Mouse (Mus musculus) layer of hippocampus, adult 2 months (tissue): ENCODE measurements around the gene Tifa. TPM values are rescaled to one million over a fixed set of nuclear protein-coding genes. Genes with fewer than 3 reads are reported as not detected.

Experiments
- DNase-seq, 2 experiments: peaks; one replicate each; pipeline ENCODE4 v3.0.0; 2022; ENCODE audit warnings: low spot score in 2 of 2
- H3K27ac ChIP-seq: fragments of 200-600 bp; 2 replicates; pipeline ENCODE4 v1.8.1; 2022
- H3K4me3 ChIP-seq: fragments of 200-600 bp; 2 replicates; pipeline ENCODE4 v1.8.1; 2022; ENCODE audit warnings: mild to moderate bottlenecking
- CTCF ChIP-seq: fragments of 200-600 bp; conservative IDR thresholded peaks from 2 replicates; pipeline ENCODE4 v1.8.1; 2022; ENCODE audit warnings: antibody characterized with exemption, mild to moderate bottlenecking, moderate library complexity
- total RNA-seq, 2 experiments: library from RNA; stranded (reverse); gene quantifications; 2 replicates each; pipeline ENCODE4 v1.2.3; 2021

Tifa gene
- total RNA-seq, 2 experiments from 2014 or later: 6.2 to 6.9 TPM

DNA sequence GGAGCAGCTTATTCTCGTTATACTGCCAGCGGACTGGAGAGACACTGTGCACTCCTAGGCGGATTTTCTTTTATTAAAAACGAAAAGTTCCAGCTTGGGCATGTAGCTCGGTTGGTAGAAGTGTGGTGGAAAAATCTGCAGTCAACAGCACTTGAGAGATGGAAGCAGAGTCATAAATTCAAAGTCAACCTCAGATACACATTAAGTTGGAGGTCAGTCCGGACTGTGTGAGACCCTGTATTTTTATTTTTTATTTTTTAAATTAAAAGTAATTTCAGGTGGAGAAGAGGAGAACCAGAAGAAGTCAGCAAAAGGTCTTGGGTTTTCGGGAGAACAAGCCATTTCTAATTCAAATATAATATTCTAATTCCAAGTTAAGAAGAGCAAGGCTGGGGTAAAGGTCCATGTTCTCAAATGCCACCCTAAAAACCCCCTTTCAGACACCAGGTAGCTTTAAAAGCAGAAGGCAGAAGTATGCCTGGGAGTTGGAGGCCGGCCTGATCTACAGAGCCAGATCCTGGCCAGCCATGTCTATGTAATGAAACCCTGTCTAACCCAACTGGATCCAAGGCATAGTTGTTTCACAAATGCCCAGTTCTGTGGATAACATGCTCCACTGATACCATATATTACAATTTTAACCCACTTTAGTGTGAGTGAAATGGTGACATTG is 48.5 kb downstream of the Tifa start:
- Histone ChIP-seq H3K27ac (peak overlapping the region; percentile 97), H3K4me3 (peak overlapping the region; percentile 70)
- no peak for TF ChIP-seq CTCF
- no peak for DNase-seq

DNA sequence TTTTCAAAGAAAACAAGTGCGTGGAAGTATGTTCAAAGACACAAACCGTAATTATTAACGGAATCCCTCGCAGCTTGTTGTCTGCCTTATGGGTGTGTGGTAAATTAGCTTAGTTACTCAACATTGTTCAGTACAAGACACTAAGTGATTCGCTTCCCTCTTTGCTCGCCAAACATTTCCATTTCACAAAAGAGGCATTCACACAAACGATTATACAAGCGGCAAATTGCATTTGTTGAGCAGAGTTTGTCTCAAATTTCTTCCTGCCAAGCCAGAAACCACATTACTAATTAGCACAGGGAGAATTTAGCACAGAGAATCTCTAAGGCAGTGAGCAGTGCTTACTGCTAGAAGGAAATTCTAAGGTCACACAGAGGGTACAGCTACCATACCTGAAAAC is 52.3 kb downstream of the Tifa start:
- no peak for TF ChIP-seq CTCF
- peak in 1 of 2 experiments; percentile 19 for DNase-seq
- Histone ChIP-seq H3K4me3 (no peak overlapping the region), H3K27ac (no peak overlapping the region)

DNA sequence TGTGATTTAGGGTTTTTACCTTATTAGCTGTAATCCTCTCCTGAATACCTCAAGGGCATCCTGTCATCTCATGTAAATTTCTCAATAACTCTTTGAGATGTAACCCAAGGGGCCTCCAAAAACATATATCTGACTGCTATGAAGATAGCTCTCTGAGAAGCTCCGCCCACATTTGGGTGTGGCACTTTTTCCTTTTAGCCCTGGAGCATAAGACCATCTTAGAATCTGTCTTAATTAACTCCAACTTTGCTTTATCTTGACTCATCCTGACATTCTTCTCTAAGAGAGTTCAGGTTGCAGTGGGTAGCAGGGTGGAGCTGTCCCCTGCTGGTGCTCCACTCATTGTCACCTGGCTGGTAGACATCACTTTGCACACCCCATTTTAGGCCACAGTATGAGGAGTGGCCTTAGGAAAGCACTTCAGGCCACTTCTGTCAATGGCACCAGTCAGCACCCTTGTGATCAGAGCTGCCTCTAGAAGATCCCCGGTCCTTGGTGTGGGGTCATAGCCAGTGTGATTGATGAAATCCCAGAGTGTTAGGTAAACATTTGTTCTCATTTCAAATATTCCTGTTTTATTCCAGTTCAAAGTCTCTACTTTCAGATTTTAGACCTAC is 53.8 kb downstream of the Tifa start:
- no peak for DNase-seq
- TF ChIP-seq CTCF: no peak
- H3K27ac ChIP-seq: no peak overlapping the region
- no peak overlapping the region for H3K4me3 ChIP-seq

DNA sequence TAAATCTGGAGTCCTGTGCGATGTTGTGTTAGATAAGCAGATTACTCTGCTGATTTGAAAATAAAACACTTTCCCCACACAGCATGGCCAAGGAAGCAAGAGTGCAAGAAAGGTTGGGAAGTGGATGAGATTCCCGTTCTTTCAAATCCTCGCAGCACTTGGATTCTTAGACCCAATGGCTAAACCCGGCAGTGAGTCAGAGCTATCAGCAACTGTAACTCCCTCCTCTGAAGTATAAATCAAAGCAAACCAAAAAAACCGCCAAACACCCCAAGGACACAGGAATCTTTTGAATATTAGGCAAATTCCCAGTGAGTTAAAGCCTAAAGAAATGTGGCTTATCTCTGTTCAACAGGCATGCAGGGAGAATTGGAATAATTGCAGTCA is 54.3 kb downstream of the Tifa start:
- Histone ChIP-seq H3K4me3 (no peak overlapping the region), H3K27ac (no peak overlapping the region)
- no peak for TF ChIP-seq CTCF
- no peak for DNase-seq

DNA sequence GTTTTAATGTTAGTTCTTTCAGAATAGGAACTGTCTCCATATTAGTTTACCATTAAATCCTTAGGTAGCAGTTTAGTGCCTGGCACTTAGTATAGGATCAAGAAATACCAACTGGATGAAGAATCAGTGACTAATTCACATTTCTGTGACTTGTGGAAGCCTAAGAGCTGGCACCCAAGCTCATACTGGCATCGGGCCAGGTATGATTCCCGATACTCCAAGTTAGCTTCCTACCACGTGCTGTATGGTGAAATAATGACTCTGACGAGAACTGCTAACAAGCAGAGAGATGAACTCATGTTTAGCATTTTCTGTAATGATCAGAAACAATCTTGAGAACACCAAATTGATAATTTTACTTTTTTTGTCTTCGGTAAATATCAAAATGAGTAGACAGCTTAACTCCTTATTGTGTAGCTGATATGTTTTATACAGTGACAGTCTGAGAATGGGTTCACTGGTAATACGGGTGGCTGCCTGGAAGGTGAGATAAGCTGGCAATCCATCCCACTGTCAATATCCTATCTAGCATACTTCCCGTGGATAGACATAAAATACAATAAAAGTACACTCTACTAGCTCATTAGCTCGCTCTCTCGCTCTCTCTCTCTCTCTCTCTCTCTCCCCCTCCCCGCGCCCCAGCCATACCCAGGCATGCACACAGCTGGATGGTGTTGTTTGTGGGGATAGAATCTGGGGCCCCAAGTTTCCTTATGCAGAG is 58.6 kb downstream of the Tifa start:
- Histone ChIP-seq H3K4me3 (no peak overlapping the region), H3K27ac (no peak overlapping the region)
- TF ChIP-seq CTCF: no peak
- DNase-seq: no peak

DNA sequence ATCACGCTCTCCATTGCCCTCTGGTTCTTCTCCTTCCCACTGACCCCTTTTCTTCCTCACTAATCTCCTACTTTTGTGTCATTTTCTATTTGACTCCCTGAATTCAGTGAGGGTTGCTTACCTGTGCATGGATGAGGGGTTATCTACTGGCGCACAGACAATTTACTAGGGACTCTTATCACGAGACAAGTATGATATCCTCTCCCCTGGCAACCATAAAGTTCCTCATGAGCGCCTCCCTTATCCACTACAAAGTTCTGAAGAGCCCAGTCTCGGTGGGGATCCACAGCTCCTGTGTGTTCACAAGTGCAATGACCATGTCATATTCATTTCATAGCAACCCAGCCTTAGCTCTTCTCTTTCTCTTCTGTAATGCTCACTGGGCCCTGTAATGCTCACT is 60.3 kb downstream of the Tifa start:
- no peak overlapping the region for H3K27ac ChIP-seq
- no peak overlapping the region for H3K4me3 ChIP-seq
- DNase-seq: no peak
- TF ChIP-seq CTCF: no peak

DNA sequence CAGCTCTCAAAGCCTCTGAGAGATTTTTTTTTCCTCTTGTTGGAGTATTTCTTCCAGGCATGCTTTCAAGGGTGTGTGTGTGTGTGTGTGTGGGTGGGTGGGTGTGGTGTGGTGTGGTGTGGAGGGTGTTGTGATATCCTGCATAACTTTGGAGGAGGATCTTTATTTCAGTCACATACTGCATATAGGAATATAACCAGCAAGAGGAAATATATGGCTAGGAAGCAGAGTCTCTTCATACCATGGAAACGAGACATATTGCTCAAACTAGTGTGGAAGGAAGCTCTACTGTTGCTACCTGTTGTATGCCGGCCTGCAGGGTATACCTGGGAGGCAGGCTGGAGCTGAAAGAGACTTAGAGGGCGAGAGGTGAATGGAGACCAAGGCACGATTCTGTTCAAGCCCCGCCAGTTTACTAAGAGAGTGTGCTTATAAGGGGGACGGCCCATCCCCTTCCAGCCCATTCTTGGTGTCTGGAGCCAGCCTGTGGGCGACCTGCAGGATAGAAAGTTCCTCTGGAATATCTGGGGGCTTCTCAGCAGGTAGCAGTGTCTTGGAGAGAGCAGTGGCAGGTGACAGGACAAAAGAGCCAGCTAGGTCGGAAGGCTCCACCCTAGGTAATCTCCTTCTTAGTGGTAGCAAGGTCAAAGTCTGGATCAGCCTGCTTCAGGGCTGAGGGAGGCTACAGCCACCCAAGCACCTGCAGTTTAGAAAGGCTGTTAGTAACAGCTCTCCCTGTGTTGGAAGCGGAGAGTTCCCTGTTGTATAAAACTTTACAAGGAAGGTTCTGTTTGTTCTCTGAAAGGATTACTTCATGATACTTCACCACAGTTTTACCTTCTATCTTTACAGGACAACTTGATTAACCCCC is 61.4 kb downstream of the Tifa start:
- Histone ChIP-seq H3K4me3 (no peak overlapping the region), H3K27ac (no peak overlapping the region)
- DNase-seq: no peak
- TF ChIP-seq CTCF: no peak

DNA sequence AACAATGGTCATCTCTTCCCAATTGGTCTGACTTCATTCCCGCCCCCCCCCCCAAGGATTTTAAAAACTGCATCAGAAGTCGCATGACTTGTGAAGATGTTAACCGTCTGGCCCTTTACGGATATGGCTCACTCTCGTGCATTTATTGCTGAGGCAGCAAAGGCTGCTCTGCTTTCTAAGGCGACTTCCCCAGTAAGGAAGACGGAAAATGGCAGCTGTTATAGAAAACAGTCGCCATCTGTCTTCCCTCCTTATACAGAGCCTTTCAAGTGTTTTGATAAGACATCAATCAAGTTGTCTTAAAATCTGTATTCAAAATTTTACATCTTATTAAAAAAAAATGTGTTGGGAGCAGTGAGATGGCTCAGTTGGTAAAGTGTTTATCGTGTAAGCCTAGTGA is 63.1 kb downstream of the Tifa start:
- DNase-seq: peak; percentile 25 to 53
- H3K27ac ChIP-seq: no peak overlapping the region
- TF ChIP-seq CTCF: no peak

DNA sequence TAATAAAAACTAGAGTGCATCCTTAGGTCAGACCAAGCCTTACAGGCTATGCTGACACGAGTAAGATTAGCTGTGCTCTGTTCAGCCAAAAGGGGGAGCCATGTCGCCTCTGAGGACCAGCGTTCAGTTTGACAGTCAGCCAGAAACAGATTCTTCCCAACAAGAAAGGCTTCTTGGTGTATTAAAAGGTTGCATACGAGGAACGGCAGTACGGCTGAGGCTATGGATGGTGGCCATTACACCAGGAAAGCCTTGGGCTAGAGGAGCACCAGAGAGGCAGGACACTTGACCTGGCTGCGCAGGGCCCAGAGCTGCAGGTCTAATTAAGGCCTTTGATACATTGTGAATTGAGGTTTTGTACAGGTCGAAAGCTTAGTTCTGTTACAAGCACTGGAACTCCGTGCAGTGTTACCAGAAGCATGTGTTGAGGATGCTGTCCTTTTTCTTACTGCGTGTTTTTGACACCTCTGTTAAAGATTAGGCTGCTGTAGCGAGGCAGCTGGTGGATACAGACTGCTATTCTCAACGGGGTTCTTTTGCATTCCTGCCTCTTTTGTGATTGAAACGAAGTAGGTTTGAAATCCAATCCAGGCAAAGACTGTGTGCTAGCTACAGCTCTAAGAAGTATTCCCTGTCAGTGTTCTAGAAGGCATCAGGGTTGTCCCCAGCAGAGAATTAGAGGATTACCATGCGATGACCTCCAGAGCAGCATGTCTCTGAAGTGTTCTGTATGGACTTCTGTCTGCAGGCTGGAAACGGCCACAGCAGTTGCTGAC is 64.0 kb downstream of the Tifa start:
- H3K4me3 ChIP-seq: no peak overlapping the region
- 0 out of 2 replicates have a peak overlapping the region, but pooled peaks have one; percentile 46 for H3K27ac ChIP-seq
- peak; percentile 41 to 69 for DNase-seq
- TF ChIP-seq CTCF: peak; percentile 88

More for the DNA sequence above, 63.1 kb downstream of the Tifa start:
- H3K4me3 ChIP-seq: no peak overlapping the region

DNA sequence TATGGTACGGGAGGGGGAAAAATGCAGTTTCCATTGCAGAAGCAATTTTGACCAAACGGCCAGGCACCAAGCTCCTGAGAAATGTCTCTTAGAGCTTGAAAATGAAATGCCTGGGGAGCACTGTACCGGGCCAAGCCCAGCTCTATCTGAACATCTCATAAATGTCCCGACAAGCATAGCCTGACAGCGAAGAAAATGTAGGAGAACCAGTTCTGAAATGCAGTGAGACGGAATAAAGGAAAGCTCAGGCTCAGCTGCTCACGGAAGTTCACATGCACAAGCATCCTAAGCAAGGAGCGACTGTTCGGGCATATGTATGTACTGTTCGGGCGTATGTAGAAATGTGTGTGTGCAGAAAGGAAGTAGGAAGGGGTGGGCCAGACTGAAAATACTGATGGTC is 71.7 kb downstream of the Tifa start:
- Histone ChIP-seq H3K27ac (no peak overlapping the region), H3K4me3 (no peak overlapping the region)
- no peak for TF ChIP-seq CTCF
- no peak for DNase-seq

DNA sequence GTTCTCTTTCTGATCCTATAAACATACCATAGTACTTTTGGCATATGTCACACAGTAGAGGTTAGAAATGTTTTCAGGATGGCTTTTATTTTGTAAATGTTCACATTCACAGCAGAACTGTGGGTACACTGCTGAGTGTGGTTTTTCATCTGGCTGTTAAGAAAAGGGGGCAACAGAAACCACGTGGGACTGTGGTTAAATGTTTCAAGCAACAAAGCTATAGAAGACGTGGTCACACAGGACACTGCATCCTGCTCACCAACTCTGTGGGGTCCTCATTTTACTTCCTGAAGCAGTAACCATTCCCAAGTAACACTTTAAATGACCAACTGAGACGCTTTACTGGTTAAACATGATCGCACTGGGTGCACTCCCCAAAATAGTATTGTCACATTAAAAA is 72.9 kb downstream of the Tifa start:
- Histone ChIP-seq H3K4me3 (no peak overlapping the region), H3K27ac (no peak overlapping the region)
- TF ChIP-seq CTCF: no peak
- DNase-seq: no peak

DNA sequence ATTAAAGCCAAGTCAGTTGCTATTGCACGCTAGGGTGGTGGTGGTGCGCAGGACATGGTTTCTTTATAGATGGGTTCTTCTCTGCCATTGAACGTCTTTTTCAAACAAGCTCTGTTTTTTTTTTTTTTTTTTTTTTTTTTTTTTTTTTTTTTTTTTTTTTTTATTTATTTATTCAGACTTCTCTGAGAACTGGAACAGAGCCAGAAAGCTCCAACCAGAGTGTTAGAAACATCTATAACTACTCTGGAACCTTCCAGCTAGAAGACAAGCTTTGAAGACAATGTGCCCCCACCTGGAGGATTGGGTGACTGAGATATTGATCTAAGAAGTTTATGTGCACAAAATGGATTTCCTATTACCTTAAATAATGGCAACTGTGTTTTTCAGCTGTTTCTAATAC is 74.0 kb downstream of the Tifa start:
- H3K27ac ChIP-seq: no peak overlapping the region
- DNase-seq: no peak
- no peak overlapping the region for H3K4me3 ChIP-seq
- TF ChIP-seq CTCF: no peak
